Mouse (Mus musculus) midbrain, embryonic 13.5 days (tissue): ENCODE measurements around the gene Tmem219. TPM values are rescaled to one million over a fixed set of nuclear protein-coding genes. Genes with fewer than 3 reads are reported as not detected.

ENCODE experiments used
- polyA plus RNA-seq: library from polyadenylated mRNA; unstranded; fragments of >200 nt; fragmentation: Nextera tagmentation; extraction: Ambion mirVana; gene quantifications from 2 replicates; pipeline ENCODE4 v1.2.1, GENCODE M21; 2015

Gene Tmem219
- polyA plus RNA-seq, 1 experiment from 2014 or later, result 33.2 TPM

Other genes starting within 250 kb of the Tmem219 start
- 0.93 and 1.9 TPM in 2 replicates for gene Sult1a1, start 246.5 kb downstream of the Tmem219 start, polyA plus RNA-seq
- 141 and 158 TPM in 2 replicates for gene Bola2, start 227.5 kb downstream of the Tmem219 start, polyA plus RNA-seq
- gene Slx1b, start 227.1 kb downstream of the Tmem219 start, polyA plus RNA-seq, result 21.0 and 21.1 TPM in 2 replicates
- gene Coro1a, start 215.1 kb downstream of the Tmem219 start, polyA plus RNA-seq, result 96.3 and 101 TPM in 2 replicates
- gene Mapk3, start 163.3 kb downstream of the Tmem219 start, polyA plus RNA-seq, result 78.8 and 80.7 TPM in 2 replicates
- gene Gdpd3, start 156.6 kb downstream of the Tmem219 start, polyA plus RNA-seq, result 2.5 and 2.9 TPM in 2 replicates
- gene Ypel3, start 146.0 kb downstream of the Tmem219 start, polyA plus RNA-seq, result 163 and 180 TPM in 2 replicates
- gene Tbx6, start 141.4 kb downstream of the Tmem219 start, polyA plus RNA-seq, result 0.36 and 0.49 TPM in 2 replicates
- gene Ppp4c, start 130.4 kb downstream of the Tmem219 start, polyA plus RNA-seq, result 224 and 241 TPM in 2 replicates
- gene Fam57b, start 125.2 kb downstream of the Tmem219 start, polyA plus RNA-seq, result 48.3 and 52.6 TPM in 2 replicates
- gene 4930451I11Rik, start 91.3 kb downstream of the Tmem219 start, polyA plus RNA-seq, result not detected in 2 replicates
- gene Doc2a, start 75.5 kb downstream of the Tmem219 start, polyA plus RNA-seq, result 5.3 and 8.5 TPM in 2 replicates
- gene Hirip3, start 60.9 kb downstream of the Tmem219 start, polyA plus RNA-seq, result 26.8 and 28.5 TPM in 2 replicates
- 84.3 and 88.8 TPM in 2 replicates for gene Ino80e, start 60.5 kb downstream of the Tmem219 start, polyA plus RNA-seq
- gene Taok2, start 38.2 kb downstream of the Tmem219 start, polyA plus RNA-seq, result 61.4 and 63.1 TPM in 2 replicates
- gene Kctd13, start 6.0 kb upstream of the Tmem219 start, polyA plus RNA-seq, result 84.3 and 85.7 TPM in 2 replicates
- gene Asphd1, start 26.7 kb upstream of the Tmem219 start, polyA plus RNA-seq, result 5.5 and 5.8 TPM in 2 replicates
- 34.9 and 35.3 TPM in 2 replicates for gene Sez6l2, start 27.6 kb upstream of the Tmem219 start, polyA plus RNA-seq
- gene Cdipt, start 53.0 kb upstream of the Tmem219 start, polyA plus RNA-seq, result 101 and 108 TPM in 2 replicates
- gene Cdiptos, start 53.2 kb upstream of the Tmem219 start, polyA plus RNA-seq, result 0.72 and 0.85 TPM in 2 replicates
- gene Mvp, start 91.7 kb upstream of the Tmem219 start, polyA plus RNA-seq, result 3.0 and 3.7 TPM in 2 replicates
- gene Pagr1b, start 93.6 kb upstream of the Tmem219 start, polyA plus RNA-seq, result 0.30 TPM in 1 of 2 replicates, not detected in the other
- 39.8 and 40.8 TPM in 2 replicates for gene Pagr1a, start 94.4 kb upstream of the Tmem219 start, polyA plus RNA-seq
- 72.0 and 73.9 TPM in 2 replicates for gene Gm42742, start 98.2 kb upstream of the Tmem219 start, polyA plus RNA-seq
- gene Prrt2, start 98.3 kb upstream of the Tmem219 start, polyA plus RNA-seq, result 10.8 and 11.9 TPM in 2 replicates
- 58.2 and 72.5 TPM in 2 replicates for gene Maz, start 104.1 kb upstream of the Tmem219 start, polyA plus RNA-seq
- 57.5 and 61.0 TPM in 2 replicates for gene Kif22, start 119.6 kb upstream of the Tmem219 start, polyA plus RNA-seq
- not detected in 2 replicates for gene Zg16, start 164.4 kb upstream of the Tmem219 start, polyA plus RNA-seq
- gene AI467606, start 168.4 kb upstream of the Tmem219 start, polyA plus RNA-seq, result 0.90 and 1.5 TPM in 2 replicates
- gene Qprt, start 199.3 kb upstream of the Tmem219 start, polyA plus RNA-seq, result 0.79 and 0.98 TPM in 2 replicates
- 0.06 and 0.09 TPM in 2 replicates for gene Spn, start 214.9 kb upstream of the Tmem219 start, polyA plus RNA-seq